Mouse (Mus musculus) layer of hippocampus, postnatal 14 days (tissue): ENCODE measurements around the gene Disp2. TPM values are rescaled to one million over a fixed set of nuclear protein-coding genes. Genes with fewer than 3 reads are reported as not detected.

Experiments
- DNase-seq, 2 experiments: peaks; one replicate each; pipeline ENCODE4 v3.0.0; 2021 to 2022; ENCODE audit warnings: low spot score in 2 of 2, mixed read lengths in 1 of 2
- total RNA-seq, 2 experiments: library from RNA; stranded (reverse); gene quantifications; 2 replicates each; pipeline ENCODE4 v1.2.3; 2021

Disp2 gene
- total RNA-seq, 2 experiments from 2014 or later, result 218 to 234 TPM

DNA sequence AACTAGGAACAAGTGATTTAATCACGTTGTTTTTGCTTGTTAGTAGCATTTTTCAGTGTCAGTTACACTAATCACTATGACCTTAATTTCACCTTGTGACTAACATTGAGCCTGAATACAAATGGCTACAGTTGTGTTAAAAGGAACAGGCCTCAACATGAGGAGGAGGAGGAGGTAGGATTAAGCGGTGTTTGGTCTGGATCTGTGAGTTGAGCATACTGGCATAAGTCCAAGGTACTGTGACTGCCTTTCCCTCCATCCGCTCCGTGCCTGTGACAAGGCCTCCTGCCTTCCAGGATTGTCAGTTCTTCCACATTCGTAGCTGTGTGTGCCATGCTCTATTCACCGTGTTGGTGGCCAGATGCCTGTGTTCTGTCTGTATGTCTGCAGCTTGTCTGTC lies 55.6 kb downstream of the Disp2 start:
- no peak for DNase-seq

DNA sequence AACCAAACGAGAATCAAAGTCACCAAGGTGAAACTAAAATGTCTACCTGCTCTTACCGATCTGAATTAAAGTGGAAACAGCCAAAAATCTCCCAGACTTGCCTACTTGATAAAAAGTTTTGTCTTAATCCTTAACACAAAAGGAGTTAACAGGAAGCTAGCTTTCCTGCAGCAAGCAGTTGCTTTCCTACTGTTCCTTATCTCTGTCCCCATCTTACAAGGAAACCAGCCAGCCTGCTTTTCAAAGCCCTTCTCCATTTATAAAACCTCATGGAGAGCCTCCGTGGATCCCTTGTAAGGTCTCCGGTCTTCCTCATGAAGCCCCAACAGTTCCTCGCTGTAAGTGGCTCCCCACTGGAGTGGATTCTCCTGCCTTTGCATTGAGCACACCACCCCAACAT lies 58.8 kb downstream of the Disp2 start:
- no peak for DNase-seq

DNA sequence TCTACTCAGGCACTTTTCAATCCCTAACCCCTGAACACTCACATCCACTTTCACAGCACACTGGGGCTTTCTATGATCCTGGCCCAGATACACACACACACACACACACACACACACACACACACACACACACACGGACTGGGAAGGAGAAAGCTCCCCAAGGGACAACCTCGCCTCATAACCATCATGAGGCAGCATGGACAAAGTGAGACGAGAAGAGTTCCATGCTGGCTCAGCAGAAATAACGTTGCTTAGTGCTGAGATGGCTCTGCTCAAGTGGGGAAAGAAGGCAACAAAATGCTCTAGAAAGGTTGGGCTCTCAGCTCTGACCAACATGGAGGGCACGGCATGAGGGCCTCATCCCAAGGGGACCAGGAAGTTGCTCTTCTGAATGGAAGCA lies 61.7 kb downstream of the Disp2 start:
- DNase-seq, result no peak

DNA sequence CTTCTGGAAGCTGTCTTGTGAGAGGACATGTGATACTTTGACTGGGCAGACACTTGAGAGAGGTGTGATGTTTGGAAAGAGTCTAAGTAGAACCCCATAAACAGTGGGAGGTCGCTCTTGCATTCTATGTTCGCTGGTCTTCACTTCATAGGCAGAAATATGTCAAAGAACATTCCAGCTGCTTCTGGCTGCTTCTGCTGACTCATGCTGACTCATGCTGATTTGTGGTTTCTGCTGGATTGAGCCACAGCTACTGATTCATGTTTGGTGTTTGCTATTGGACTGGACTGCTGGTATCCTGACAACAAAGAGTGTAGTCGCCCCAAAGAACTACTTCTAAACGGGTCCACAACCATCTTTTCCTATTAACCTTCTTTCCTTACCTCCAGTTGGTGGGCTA lies 62.3 kb downstream of the Disp2 start:
- no peak for DNase-seq

DNA sequence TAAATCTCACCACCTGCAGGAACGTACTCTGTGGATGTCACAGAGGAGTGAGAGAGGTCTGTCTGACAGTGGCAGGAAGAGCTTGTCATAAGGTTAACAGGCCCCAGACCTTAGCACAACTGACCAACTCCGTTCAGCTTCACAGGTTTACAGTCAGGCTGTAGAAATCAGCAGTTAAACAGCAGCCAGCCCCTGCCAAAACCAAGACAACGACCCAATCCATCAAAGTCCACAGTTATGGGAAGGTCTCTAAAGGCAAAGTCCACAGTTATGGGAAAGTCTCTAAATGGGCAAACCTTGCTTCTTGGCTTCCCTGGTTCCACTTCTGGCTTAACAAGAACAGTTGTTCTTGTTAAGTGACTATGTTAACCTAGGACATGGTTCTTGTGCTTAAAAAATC lies 64.9 kb downstream of the Disp2 start:
- no peak for DNase-seq

DNA sequence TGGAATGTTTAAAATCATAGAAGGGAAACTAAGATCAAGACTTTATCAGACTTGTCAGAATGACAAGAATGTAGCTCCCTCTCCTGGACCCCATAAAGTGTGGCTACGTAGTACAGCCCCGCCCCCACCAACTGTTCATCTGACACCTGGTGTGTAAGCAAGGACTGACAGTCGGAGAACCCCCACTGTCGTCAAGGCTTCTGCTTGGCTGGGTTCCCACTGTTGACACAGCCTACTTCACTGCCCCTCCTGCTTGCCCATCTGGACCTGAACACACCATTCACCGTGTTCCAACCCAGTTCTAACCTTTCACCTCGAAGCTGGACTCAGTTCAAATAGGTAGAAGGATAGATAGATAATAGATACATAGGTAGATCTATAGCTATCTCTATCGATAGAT lies 66.7 kb downstream of the Disp2 start:
- no peak for DNase-seq

DNA sequence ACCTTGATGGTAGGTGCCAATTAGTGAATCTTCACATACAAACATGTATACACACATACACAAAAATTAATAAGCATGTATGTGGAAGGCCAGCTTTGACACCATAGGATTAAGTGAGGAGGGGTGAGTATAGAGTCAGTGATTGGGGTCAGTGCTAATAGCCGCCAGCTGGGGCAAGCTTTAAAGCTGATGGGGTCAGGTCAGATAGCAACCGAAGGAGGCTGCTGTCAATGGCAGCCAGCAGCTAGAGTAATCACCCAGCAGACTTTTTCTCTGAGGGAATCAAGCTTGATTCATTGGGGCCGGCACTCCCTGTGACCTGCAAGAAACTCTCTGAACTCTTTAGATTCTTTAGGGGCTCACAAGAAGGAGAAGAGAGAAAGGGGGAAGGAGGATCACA lies 72.2 kb downstream of the Disp2 start:
- no peak for DNase-seq

Other genes starting within 250 kb of the Disp2 start
- gene Bmf, start 230.0 kb upstream of the Disp2 start, total RNA-seq, result 1 to 10 TPM; 5.2 to 6.7 TPM
- gene Bub1b, start 181.5 kb upstream of the Disp2 start, total RNA-seq, result 1 to 10 TPM; 2.7 to 2.9 TPM
- gene Pak6, start 116.4 kb upstream of the Disp2 start, total RNA-seq, result 10 to 100 TPM; 67.8 to 75.1 TPM
- 1 to 10 TPM; 9.4 to 10.0 TPM for gene Ankrd63, start 75.8 kb upstream of the Disp2 start, total RNA-seq
- 1 to 10 TPM; 2.1 to 2.7 TPM for gene Plcb2, start 51.3 kb upstream of the Disp2 start, total RNA-seq
- 10 to 100 TPM; 38.8 to 39.7 TPM for gene Inafm2, start 34.0 kb upstream of the Disp2 start, total RNA-seq
- 1 to 10 TPM; 3.5 to 4.2 TPM for gene Ccdc9b, start 17.1 kb upstream of the Disp2 start, total RNA-seq
- not detected for gene Phgr1, start 7.0 kb upstream of the Disp2 start, total RNA-seq
- 1 to 10 TPM; 2.4 to 3.2 TPM for gene Knstrn, start 34.3 kb downstream of the Disp2 start, total RNA-seq
- 100 to 1,000 TPM in 1 of 2 experiments, 10 to 100 TPM in 1; 97.2 to 126 TPM for gene Ivd, start 82.2 kb downstream of the Disp2 start, total RNA-seq
- 10 to 100 TPM; 36.6 to 36.7 TPM for gene Bahd1, start 120.7 kb downstream of the Disp2 start, total RNA-seq
- gene Chst14, start 146.8 kb downstream of the Disp2 start, total RNA-seq, result 1 to 10 TPM; 2.5 to 3.2 TPM
- gene Ccdc32, start 249.7 kb downstream of the Disp2 start, total RNA-seq, result 10 to 100 TPM; 62.5 to 63.6 TPM